Mouse (Mus musculus) embryonic facial prominence, embryonic 15.5 days (tissue): ENCODE data around the gene Pmel. TPM values are rescaled to one million over a fixed set of nuclear protein-coding genes. Genes with fewer than 3 reads are reported as not detected.

Experiments used
- ATAC-seq: fragments of 200-750 bp; cut with Nextera tagmentation; 2 replicates; pipeline ENCODE4 v1.8.0; 2017; ENCODE audit warnings: low read depth, moderate TSS enrichment; ENCODE audit not compliant: insufficient number of reproducible peaks, low FRiP score, low TSS enrichment
- H3K27ac ChIP-seq: fragments of 300-500 bp; sonication (generic); replicated peaks from 2 replicates; pipeline ENCODE4 v1.5.1; 2015; ENCODE audit warnings: mild to moderate bottlenecking, inconsistent platforms
- H3K27me3 ChIP-seq: fragments of 300-500 bp; sonication (generic); 2 replicates; pipeline ENCODE4 v1.6.1; 2015; ENCODE audit warnings: inconsistent platforms
- H3K36me3 ChIP-seq: fragments of 300-500 bp; sonication (generic); 2 replicates; pipeline ENCODE4 v1.6.1; 2015; ENCODE audit warnings: mild to moderate bottlenecking, inconsistent platforms
- H3K4me1 ChIP-seq: fragments of 300-500 bp; sonication (generic); 2 replicates; pipeline ENCODE4 v1.6.1; 2015; ENCODE audit warnings: inconsistent platforms
- H3K4me2 ChIP-seq: fragments of 300-500 bp; sonication (generic); replicated peaks from 2 replicates; pipeline ENCODE4 v1.6.1; 2015; ENCODE audit warnings: mild to moderate bottlenecking, inconsistent platforms
- H3K4me3 ChIP-seq: fragments of 300-500 bp; sonication (generic); replicated peaks from 2 replicates; pipeline ENCODE4 v1.5.1; 2015; ENCODE audit warnings: mild to moderate bottlenecking, inconsistent platforms
- H3K9ac ChIP-seq: fragments of 300-500 bp; sonication (generic); 2 replicates; pipeline ENCODE4 v1.6.1; 2015; ENCODE audit warnings: inconsistent platforms
- H3K9me3 ChIP-seq: fragments of 300-500 bp; sonication (generic); replicated peaks from 2 replicates; pipeline ENCODE4 v1.6.1; 2016; ENCODE audit warnings: inconsistent platforms
- WGBS: fragments of 180-500 bp; shearing (Covaris S2); methylation state at CpG from one replicate; pipeline ENCODE4 v1.1.7; 2015; 5-methylcytosine and 5-hydroxymethylcytosine counted together
- polyA plus RNA-seq: library from polyadenylated mRNA; unstranded; fragments of >200 nt; fragmentation: Nextera tagmentation; extraction: Ambion mirVana; gene quantifications from 2 replicates; pipeline ENCODE4 v1.2.1, GENCODE M21; 2015

The Pmel gene
- polyA plus RNA-seq, 1 experiment from 2014 or later: 27.2 TPM

DNA sequence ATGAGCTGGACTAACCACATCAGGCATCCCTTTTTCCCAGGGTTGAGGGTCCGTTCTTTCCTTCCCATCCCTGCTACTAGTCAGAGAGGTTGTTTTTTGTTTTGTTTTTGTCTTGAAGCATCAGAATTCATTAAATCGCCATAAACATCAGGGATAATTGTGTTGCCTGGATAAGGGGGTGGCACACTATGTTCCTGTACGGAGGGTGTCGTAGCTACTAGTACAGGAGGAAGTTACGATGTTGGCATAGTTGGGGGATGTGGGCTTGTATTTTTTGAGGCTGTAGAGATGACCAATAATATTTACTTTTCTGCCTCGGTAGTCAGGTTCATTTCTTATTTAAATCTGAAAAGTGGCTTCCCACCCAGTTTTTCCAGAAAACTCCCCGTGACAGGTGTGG lies 39.2 kb downstream of the Pmel start:
- Histone ChIP-seq H3K4me3 (peak overlapping the region; percentile 70), H3K4me1 (peaks cover 19% of the 10 kb centered on the region), H3K9me3 (no peaks in the 10 kb centered on the region), H3K4me2 (peak overlapping the region; percentile 79), H3K36me3 (no peaks in the 10 kb centered on the region), H3K9ac (peak overlapping the region; percentile 72), H3K27ac (peak overlapping the region; percentile 86), H3K27me3 (no peaks in the 10 kb centered on the region)
- no peak for ATAC-seq
- 7% methylated on average over 7 of the region's 7 CpGs for WGBS

DNA sequence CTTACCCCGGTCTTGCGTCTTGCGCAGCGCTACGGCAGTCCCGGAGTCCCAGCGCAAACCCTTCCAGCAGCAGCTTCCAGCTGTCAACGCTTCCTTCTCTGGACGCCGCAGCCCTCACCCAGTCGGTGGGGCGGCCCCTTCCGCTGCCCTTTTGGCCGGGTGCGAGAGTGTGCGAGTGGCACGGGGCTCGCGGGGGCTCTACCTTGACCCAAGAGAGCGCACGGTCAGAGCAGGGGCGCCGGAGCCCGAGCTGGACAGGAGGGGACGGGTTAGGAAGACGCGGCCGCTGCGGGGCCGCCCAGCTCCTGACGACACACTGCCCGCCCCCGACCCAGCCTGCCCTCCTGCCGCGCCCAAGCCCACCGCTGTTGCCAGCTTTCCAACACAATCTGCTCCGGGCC lies 39.8 kb downstream of the Pmel start:
- H3K36me3 ChIP-seq: no peaks in the 10 kb centered on the region
- H3K9me3 ChIP-seq: no peaks in the 10 kb centered on the region
- H3K27ac ChIP-seq: peak overlapping the region; percentile 86
- peak overlapping the region; percentile 72 for H3K9ac ChIP-seq
- peak overlapping the region; percentile 79 for H3K4me2 ChIP-seq
- no peaks in the 10 kb centered on the region for H3K27me3 ChIP-seq
- H3K4me1 ChIP-seq: peaks cover 19% of the 10 kb centered on the region
- ATAC-seq: peak; percentile 71
- peak overlapping the region; percentile 70 for H3K4me3 ChIP-seq
- under 1% methylated on average over 36 of the region's 37 CpGs for WGBS

DNA sequence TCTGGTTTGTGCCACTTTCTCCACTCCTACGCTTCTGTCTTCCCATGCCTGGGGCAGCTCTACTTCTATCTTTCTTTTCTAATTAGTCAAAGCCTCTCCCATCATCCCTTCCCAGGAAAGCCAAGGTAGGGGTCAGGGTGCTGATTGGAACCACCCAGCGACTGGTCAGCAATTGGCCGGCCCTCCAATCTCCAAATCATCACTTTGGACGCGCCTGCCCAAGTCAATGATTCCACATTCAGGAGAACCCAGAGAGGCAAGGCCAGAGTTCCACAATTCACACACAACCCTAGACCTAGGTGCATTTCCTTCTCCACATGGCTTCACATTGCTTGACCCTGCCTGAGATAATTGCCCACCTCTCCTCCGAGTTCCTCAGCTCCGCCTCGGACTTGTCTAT lies 40.2 kb downstream of the Pmel start:
- Histone ChIP-seq H3K4me3 (peak overlapping the region; percentile 70), H3K36me3 (no peaks in the 10 kb centered on the region), H3K9me3 (no peaks in the 10 kb centered on the region), H3K9ac (peak overlapping the region; percentile 72), H3K27ac (peak overlapping the region; percentile 86), H3K27me3 (no peaks in the 10 kb centered on the region), H3K4me1 (peaks cover 21% of the 10 kb centered on the region), H3K4me2 (peak overlapping the region; percentile 79)
- no peak for ATAC-seq
- 22% methylated on average over 8 of the region's 8 CpGs for WGBS

DNA sequence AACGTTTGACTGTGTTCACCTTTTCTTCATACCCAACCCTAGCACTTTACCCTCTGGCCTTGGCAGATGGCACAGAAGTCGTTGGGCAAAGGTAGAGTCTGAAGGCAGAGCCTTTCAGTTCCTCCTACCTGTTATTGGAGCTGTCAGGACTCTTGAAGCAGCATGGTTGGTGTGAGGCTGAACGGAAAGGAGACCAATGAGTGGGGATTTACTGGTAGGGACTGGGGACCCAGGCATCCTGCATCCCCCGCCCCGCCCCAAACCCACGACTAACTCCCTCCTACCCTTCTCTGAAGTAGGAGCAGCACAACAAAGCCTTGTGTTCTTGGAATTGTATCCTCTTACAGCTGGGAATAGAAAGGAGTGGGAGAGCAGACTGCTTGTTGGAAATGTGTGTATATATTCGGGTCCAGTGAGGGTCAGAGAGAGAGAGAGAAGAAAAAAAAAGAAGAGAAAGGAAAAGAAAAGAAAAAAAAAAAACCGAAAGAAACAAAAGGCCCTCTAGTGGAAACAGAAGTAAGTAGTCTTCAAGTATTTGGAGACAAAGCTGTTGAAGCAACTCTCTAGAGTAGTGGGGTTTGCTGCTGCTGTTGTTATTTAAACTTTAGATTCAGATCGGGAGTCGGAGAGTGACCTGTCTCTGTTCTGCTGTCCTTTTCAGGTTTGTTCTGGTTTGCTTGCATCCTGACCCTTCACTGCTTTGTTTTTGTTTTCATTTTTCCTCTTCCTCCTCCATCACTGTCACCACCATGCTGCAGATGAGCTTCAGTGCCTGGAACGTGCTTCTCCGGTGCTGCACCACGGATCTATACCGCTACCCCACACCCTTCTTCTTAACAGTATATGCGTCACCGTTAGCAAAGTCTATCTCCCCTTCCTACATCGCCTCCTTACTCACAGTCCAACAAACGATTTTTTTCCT lies 40.9 kb downstream of the Pmel start, which contains the start of gene Dgka:
Gene Dgka, minus strand, starts transcription at position 176 of the 922 bp plus-strand sequence.
- Histone ChIP-seq H3K36me3 (no peaks in the 10 kb centered on the region), H3K4me1 (peaks cover 29% of the 10 kb centered on the region), H3K27me3 (no peaks in the 10 kb centered on the region), H3K9ac (peak within 1 kb of the TSS; percentile 72), H3K4me2 (peak within 1 kb of the TSS; percentile 79), H3K9me3 (no peaks in the 10 kb centered on the region), H3K27ac (peak within 1 kb of the TSS; percentile 86), H3K4me3 (peak within 1 kb of the TSS; percentile 70)
- WGBS: 18% methylated on average over 18 of the region's 18 CpGs
- no peak for ATAC-seq

DNA sequence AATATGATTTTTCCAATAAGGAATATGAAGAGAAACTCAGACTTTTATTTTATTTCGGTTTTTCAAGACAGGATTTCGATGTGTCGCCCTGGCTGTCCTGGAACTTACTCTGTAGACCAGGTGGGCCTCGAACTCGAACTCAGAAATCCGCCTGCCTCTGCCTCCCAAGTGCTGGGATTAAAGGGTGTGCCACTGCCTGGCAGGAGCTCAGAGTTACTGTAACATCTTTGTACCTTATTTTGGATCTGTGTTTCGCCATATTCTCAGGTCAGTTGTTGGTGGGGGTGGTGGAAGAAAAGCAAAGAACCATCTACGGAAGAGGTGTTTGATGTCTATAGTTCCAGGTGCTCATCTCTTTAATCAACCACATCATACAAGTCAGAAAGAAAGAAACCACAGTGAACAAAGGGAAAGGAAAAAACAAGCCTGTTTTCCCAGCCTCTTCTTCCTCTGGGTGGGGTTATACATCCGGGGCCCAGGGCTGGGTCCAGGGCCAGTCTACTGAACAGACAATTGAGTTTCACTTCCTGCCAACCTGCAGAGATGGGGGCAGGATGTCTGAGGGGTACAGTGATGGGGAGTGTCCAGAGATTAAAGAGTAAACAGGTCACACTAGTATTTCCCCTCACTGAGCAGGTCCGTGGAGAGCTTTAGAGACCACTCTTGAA lies 42.1 kb downstream of the Pmel start:
- H3K27ac ChIP-seq: no peak overlapping the region
- no peak overlapping the region for H3K4me2 ChIP-seq
- H3K4me1 ChIP-seq: peaks cover 34% of the 10 kb centered on the region
- WGBS: 86% methylated on average over 10 of the region's 10 CpGs
- no peak overlapping the region for H3K4me3 ChIP-seq
- H3K9ac ChIP-seq: no peak overlapping the region
- ATAC-seq: no peak
- H3K36me3 ChIP-seq: no peaks in the 10 kb centered on the region
- no peaks in the 10 kb centered on the region for H3K9me3 ChIP-seq
- H3K27me3 ChIP-seq: no peaks in the 10 kb centered on the region

DNA sequence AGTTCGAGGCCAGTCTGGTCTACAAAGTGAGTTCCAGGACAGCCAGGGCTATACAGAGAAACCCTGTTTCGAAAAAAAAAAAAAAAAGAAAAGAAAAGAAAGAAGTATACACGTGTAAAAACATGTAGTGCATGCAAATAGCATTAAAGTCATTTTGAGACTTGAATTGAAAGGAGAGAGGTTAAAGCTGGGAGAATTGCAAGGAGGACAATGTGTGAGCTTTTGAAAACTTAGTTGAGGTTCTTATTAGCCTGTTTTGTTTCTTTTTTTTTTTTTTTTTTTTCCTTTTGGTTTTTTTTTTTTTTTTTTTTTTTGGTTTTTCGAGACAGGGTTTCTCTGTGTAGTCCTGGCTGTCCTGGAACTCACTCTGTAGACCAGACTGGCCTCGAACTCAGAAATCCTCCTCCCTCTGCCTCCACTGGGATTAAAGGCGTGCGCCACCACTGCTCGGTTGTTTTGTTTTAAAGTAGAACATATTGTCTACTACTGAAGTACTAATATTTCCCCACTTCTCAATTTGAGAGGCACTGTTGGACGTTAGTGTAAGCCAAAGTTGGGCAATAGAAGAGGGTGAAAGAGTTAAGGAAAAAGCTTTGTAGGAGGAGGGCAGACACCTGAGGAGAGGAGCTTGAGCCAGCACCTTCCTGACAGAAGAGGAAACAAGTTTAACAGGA lies 43.1 kb downstream of the Pmel start:
- no peak for ATAC-seq
- no peaks in the 10 kb centered on the region for H3K9me3 ChIP-seq
- peaks cover 34% of the 10 kb centered on the region for H3K4me1 ChIP-seq
- peak overlapping the region; percentile 84 for H3K4me2 ChIP-seq
- H3K36me3 ChIP-seq: no peaks in the 10 kb centered on the region
- H3K4me3 ChIP-seq: peak overlapping the region; percentile 66
- no peaks in the 10 kb centered on the region for H3K27me3 ChIP-seq
- peak overlapping the region; percentile 97 for H3K27ac ChIP-seq
- H3K9ac ChIP-seq: peak overlapping the region; percentile 77; the same call in 1 of the 2 replicates
- 31% methylated on average over 9 of the region's 9 CpGs for WGBS

DNA sequence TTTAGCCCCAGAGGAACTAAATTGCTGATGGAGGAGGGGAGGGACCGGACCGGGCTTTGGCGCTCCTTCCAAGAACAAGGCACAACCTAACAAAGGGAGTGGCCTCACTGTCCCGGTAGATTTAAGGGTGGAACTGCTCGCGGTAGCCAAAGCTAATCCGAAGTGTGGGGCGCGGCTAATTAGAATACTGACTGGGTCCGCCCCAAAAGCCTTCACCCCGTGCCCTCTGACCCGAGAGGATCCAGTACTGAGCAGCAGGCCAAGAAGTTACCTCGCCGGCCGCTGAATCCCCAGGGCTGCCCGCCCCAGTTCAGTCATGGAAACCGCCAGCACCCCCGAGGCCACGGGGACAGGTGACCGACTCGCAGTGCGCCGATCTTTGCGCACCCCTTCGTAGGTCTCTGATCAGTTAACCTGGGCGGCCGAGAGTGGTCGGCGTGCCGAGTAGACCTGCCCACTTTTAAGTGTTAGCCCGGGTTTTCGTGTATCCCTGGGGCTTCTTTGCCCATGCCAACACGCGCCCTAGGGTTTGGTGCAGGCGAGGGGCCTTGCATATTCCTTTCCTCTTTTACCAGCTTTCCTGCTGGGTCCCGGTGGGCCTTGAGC lies 43.8 kb downstream of the Pmel start, which contains the start of gene Pym1:
Gene Pym1, plus strand, starts transcription at position 244 of the 606 bp plus-strand sequence.
- Histone ChIP-seq H3K27me3 (no peaks in the 10 kb centered on the region), H3K9me3 (no peaks in the 10 kb centered on the region), H3K4me3 (peak within 1 kb of the TSS; percentile 66), H3K4me2 (peak within 1 kb of the TSS; percentile 84), H3K27ac (peak within 1 kb of the TSS; percentile 97), H3K4me1 (peaks cover 31% of the 10 kb centered on the region), H3K36me3 (no peaks in the 10 kb centered on the region), H3K9ac (peak within 1 kb of the TSS; percentile 77)
- under 1% methylated on average over 36 of the region's 36 CpGs for WGBS
- peak; percentile 67 for ATAC-seq

DNA sequence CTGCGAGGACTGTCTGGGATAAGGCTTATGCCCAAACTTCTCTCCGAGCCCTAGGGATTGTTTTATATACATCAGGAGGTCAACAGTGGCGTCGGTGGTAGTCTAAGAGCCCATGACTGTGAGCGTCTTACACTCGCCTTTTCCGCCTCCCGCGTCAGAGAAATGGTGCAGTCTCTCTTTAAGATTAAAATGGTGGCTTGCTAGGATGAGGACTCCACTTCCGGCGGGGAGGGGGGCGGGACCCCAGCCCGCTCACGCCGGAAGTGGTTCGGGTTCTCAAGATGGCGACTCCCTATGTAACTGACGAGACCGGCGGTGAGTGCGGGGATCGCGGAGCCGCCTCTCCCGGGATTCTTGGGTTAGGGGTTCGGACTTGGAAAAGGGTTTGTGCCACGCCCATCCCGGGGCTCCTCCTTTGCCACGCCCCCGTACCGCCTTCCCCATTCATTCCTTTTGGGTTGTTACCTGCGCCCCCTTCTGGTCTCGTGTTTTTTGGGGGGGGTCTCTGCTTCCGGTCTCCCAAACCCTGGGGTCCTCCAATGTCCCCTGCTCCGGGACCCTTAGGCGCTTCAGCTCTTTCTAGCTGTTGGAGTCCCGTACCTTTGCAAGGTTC lies 44.4 kb downstream of the Pmel start:
- no peaks in the 10 kb centered on the region for H3K27me3 ChIP-seq
- peak overlapping the region; percentile 77 for H3K9ac ChIP-seq
- ATAC-seq: peak; percentile 84
- H3K27ac ChIP-seq: peak overlapping the region; percentile 97
- no peaks in the 10 kb centered on the region for H3K9me3 ChIP-seq
- peaks cover 30% of the 10 kb centered on the region for H3K4me1 ChIP-seq
- H3K4me3 ChIP-seq: peak overlapping the region; percentile 66
- H3K4me2 ChIP-seq: peak overlapping the region; percentile 84
- under 1% methylated on average over 37 of the region's 37 CpGs for WGBS
- 0 out of 2 replicates have a peak, but pooled peaks cover 2% of the 10 kb centered on the region for H3K36me3 ChIP-seq
